9 mouse cellular contexts compared by ENCODE assay signal in the genomic region with DNA sequence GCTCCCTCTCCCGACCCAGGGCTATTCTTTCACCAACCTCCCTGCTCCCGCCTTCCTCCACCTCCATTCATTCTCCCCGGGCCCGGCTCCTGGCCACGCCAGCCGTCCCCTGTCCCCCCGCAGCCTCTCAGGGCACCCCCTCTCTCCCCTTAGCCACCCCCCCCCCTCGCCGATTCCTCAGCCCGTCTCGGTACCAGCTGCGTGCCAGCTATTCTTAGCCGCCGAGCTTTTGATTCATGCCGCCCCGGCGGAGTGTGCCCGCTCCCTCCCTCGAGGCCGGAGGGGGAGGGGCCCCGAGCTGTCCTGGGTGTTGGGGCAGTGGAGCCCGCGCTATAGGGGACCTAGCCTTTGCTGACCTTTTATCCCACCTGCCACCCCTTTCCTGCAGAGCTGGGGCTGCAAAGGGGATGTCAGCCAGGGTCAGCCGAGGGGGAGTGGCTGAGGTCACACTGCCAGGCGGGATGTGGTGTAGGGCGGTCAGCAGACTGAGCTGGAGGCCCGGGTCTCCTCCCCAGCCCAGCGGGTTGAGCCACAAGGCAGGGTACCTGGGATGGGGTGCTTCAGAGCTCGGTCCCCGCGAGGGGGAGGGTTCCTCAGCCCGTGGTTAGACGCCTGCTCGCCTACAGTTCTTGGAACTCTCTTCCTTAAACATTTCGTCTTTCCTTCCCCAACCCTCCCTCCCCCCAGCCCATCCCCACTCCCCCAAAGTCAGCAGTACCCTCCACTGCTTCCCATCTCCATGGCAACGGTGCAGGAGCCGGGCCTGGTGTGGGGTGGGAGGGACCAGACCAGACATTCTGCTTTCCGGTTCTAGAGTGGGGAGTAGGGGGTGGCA. TPM values are rescaled to one million over a fixed set of nuclear protein-coding genes. Genes with fewer than 3 reads are reported as not detected.
DNase-seq lines count a peak whose midpoint lies in the region; ATAC-seq lines count a peak whose summit lies in the region.
"Had no signal": no experiment of that assay in that cellular context is flagged by ENCODE, and none has a peak within 500 bp of the region (broad histone marks: within the 10 kb centered on the region; RNA-seq: fewer than 3 reads in every experiment).

No protein-coding gene starts in this region.

- DNase-seq in adrenal gland, adult (ENCODE audit: inconsistent age in 2 of 2, low spot score in 1 of 2): peak; percentile 63 to 77
- no peak for DNase-seq in adrenal gland, postnatal 4 days (ENCODE audit: low spot score in 2 of 2)
- DNase-seq in T-cell, adult 2 months (ENCODE audit: low spot score): peak; percentile 6
- DNase-seq in embryonic facial prominence, embryonic 14.5 days (ENCODE audit: low spot score): no peak
- peak; percentile 59 for DNase-seq in hindbrain, embryonic 10.5 days (ENCODE audit: low spot score)
- peak; percentile 60 to 82 for DNase-seq in left cerebral cortex, adult 8-10 months (ENCODE audit: low spot score in 2 of 2)
- peak; percentile 94 for DNase-seq in midbrain, embryonic 11.5 days (ENCODE audit: low spot score, missing footprints)

- peak overlapping the region; percentile 53 for H3K4me3 ChIP-seq in embryonic facial prominence, embryonic 14.5 days (ENCODE audit: low read depth, low read length)
- H3K4me3 ChIP-seq in hindbrain, embryonic 10.5 days: peak overlapping the region; percentile 64
- peak overlapping the region; percentile 50 for H3K4me3 ChIP-seq in midbrain, embryonic 11.5 days (ENCODE audit: low read depth, low read length)
- peak overlapping the region; percentile 42 for H3K4me3 ChIP-seq in stomach, embryonic 14.5 days (ENCODE audit: low read depth, low read length)

- 0 out of 2 replicates have a peak, but pooled peaks cover 12% of the 10 kb centered on the region for H3K36me3 ChIP-seq in embryonic facial prominence, embryonic 14.5 days (ENCODE audit: control insufficient read depth, insufficient read depth, low read length)
- 0 out of 2 replicates have a peak, but pooled peaks cover 12% of the 10 kb centered on the region for H3K36me3 ChIP-seq in hindbrain, embryonic 10.5 days
- 0 out of 2 replicates have a peak, but pooled peaks cover 2% of the 10 kb centered on the region for H3K36me3 ChIP-seq in midbrain, embryonic 11.5 days (ENCODE audit: control insufficient read depth, insufficient read depth, low read length)
- no peaks in the 10 kb centered on the region; the same call in 1 of the 2 replicates for H3K36me3 ChIP-seq in stomach, embryonic 14.5 days (ENCODE audit: control insufficient read depth, insufficient read depth, low read length)

- 1% methylated on average over 22 of the region's 38 CpGs for WGBS in embryonic facial prominence, embryonic 14.5 days
- under 1% methylated on average over 38 of the region's 38 CpGs for whole genome bisulfite sequencing in hindbrain, embryonic 10.5 days
- WGBS in midbrain, embryonic 11.5 days: 1% methylated on average over 31 of the region's 38 CpGs
- 3% methylated on average over 36 of the region's 38 CpGs for WGBS in stomach, embryonic 14.5 days

- peaks cover 15% of the 10 kb centered on the region for H3K4me1 ChIP-seq in embryonic facial prominence, embryonic 14.5 days (ENCODE audit: control insufficient read depth, insufficient read depth, low read length)
- H3K4me1 ChIP-seq in hindbrain, embryonic 10.5 days (replicated peaks): peaks cover 40% of the 10 kb centered on the region
- peaks cover 16% of the 10 kb centered on the region for H3K4me1 ChIP-seq in midbrain, embryonic 11.5 days (ENCODE audit: control insufficient read depth, insufficient read depth, low read length)
- peaks cover 18% of the 10 kb centered on the region for H3K4me1 ChIP-seq in stomach, embryonic 14.5 days (ENCODE audit: control insufficient read depth, insufficient read depth, low read length)

- peak overlapping the region; percentile 95 for H3K4me2 ChIP-seq in embryonic facial prominence, embryonic 14.5 days (ENCODE audit: low read depth, low read length)
- peak overlapping the region; percentile 98 for H3K4me2 ChIP-seq in midbrain, embryonic 11.5 days
- peak overlapping the region; percentile 96 for H3K4me2 ChIP-seq in stomach, embryonic 14.5 days (replicated peaks; ENCODE audit: low read depth, low read length)

- H3K9me3 ChIP-seq in embryonic facial prominence, embryonic 14.5 days (ENCODE audit: control insufficient read depth, low read length): no peaks in the 10 kb centered on the region
- no peaks in the 10 kb centered on the region for H3K9me3 ChIP-seq in hindbrain, embryonic 10.5 days
- H3K9me3 ChIP-seq in midbrain, embryonic 11.5 days (ENCODE audit: control insufficient read depth, low read length): no peaks in the 10 kb centered on the region
- no peaks in the 10 kb centered on the region for H3K9me3 ChIP-seq in stomach, embryonic 14.5 days (ENCODE audit: control insufficient read depth, low read depth, low read length)

- H3K27ac ChIP-seq in embryonic facial prominence, embryonic 14.5 days (replicated peaks; ENCODE audit: low read depth, low read length): no peak overlapping the region
- peak overlapping the region; percentile 88 for H3K27ac ChIP-seq in hindbrain, embryonic 10.5 days
- peak overlapping the region; percentile 20; the same call in 1 of the 2 replicates for H3K27ac ChIP-seq in midbrain, embryonic 11.5 days (ENCODE audit: low read depth, low read length)
- H3K27ac ChIP-seq in stomach, embryonic 14.5 days (ENCODE audit: low read length): no peak overlapping the region

- H3K9ac ChIP-seq in embryonic facial prominence, embryonic 14.5 days (ENCODE audit: low read depth, low read length): peak overlapping the region; percentile 66
- peak overlapping the region; percentile 64 for H3K9ac ChIP-seq in midbrain, embryonic 11.5 days (ENCODE audit: low read length)
- peak overlapping the region; percentile 43 for H3K9ac ChIP-seq in stomach, embryonic 14.5 days (replicated peaks; ENCODE audit: low read depth, low read length)

- ATAC-seq in embryonic facial prominence, embryonic 14.5 days (ENCODE audit: low read depth): no peak
- ATAC-seq in midbrain, embryonic 11.5 days (ENCODE audit: low FRiP score): peak; percentile 67
- 0 out of 2 replicates have a peak, but pooled peaks have one; percentile 3 for ATAC-seq in stomach, embryonic 14.5 days (ENCODE audit: insufficient number of reproducible peaks, insufficient read depth, low FRiP score, low read depth)

- H3K27me3 ChIP-seq in embryonic facial prominence, embryonic 14.5 days (replicated peaks; ENCODE audit: control insufficient read depth, insufficient read depth, low read length): no peaks in the 10 kb centered on the region; the same call in 1 of the 2 replicates
- H3K27me3 ChIP-seq in hindbrain, embryonic 10.5 days (ENCODE audit: insufficient read depth, poor library complexity, severe bottlenecking): peaks cover 80% of the 10 kb centered on the region
- H3K27me3 ChIP-seq in midbrain, embryonic 11.5 days (ENCODE audit: control insufficient read depth, insufficient read depth, low read length): peaks cover 12% of the 10 kb centered on the region
- no peaks in the 10 kb centered on the region for H3K27me3 ChIP-seq in stomach, embryonic 14.5 days (ENCODE audit: control insufficient read depth, insufficient read depth, low read length)

RNA-seq across cellular contexts. Expression of a gene that starts 1.0 kb away (rescaled TPM):
- 10 to 100 TPM; 12.0 to 16.9 TPM for total RNA-seq in adrenal gland, postnatal 4 days (2021)
- polyA plus RNA-seq in embryonic facial prominence, embryonic 14.5 days (2014; fragmentation: Nextera tagmentation; extraction: Ambion mirVana): 3.6 and 3.7 TPM in 2 replicates
- polyA plus RNA-seq in hindbrain, embryonic 10.5 days (2016; fragmentation: Nextera tagmentation; extraction: Ambion mirVana): 1.2 and 4.6 TPM in 2 replicates
- 100 to 1,000 TPM; 509 to 568 (median 540) TPM for total RNA-seq in left cerebral cortex, adult 8-10 months (2022)
- polyA plus RNA-seq in midbrain, embryonic 11.5 days (2014; fragmentation: Nextera tagmentation; extraction: Ambion mirVana): 3.4 TPM in 2 replicates
- 4.2 and 4.5 TPM in 2 replicates for polyA plus RNA-seq in stomach, embryonic 14.5 days (2014; fragmentation: Nextera tagmentation; extraction: Ambion mirVana)

RNA-seq across cellular contexts. Expression of a gene that starts 4.4 kb away (rescaled TPM):
- total RNA-seq in adrenal gland, postnatal 4 days (2021): 1 to 10 TPM; 6.0 to 7.1 TPM
- polyA plus RNA-seq in embryonic facial prominence, embryonic 14.5 days (2014; fragmentation: Nextera tagmentation; extraction: Ambion mirVana): 27.3 and 34.6 TPM in 2 replicates
- polyA plus RNA-seq in hindbrain, embryonic 10.5 days (2016; fragmentation: Nextera tagmentation; extraction: Ambion mirVana): 1.8 and 2.1 TPM in 2 replicates
- total RNA-seq in left cerebral cortex, adult 8-10 months (2022): 1 to 10 TPM; 2.6 to 3.7 (median 3.1) TPM
- polyA plus RNA-seq in midbrain, embryonic 11.5 days (2014; fragmentation: Nextera tagmentation; extraction: Ambion mirVana): 2.2 and 3.4 TPM in 2 replicates
- 4.2 and 4.9 TPM in 2 replicates for polyA plus RNA-seq in stomach, embryonic 14.5 days (2014; fragmentation: Nextera tagmentation; extraction: Ambion mirVana)

RNA-seq across cellular contexts. Expression of a gene that starts 49.8 kb away (rescaled TPM):
- not detected for total RNA-seq in adrenal gland, postnatal 4 days (2021)
- polyA plus RNA-seq in embryonic facial prominence, embryonic 14.5 days (2014; fragmentation: Nextera tagmentation; extraction: Ambion mirVana): not detected in 2 replicates
- not detected in 2 replicates for polyA plus RNA-seq in hindbrain, embryonic 10.5 days (2016; fragmentation: Nextera tagmentation; extraction: Ambion mirVana)
- total RNA-seq in left cerebral cortex, adult 8-10 months (2022): not detected
- not detected in 2 replicates for polyA plus RNA-seq in midbrain, embryonic 11.5 days (2014; fragmentation: Nextera tagmentation; extraction: Ambion mirVana)
- not detected in 2 replicates for polyA plus RNA-seq in stomach, embryonic 14.5 days (2014; fragmentation: Nextera tagmentation; extraction: Ambion mirVana)

RNA-seq across cellular contexts. Expression of a gene that starts 53.9 kb away (rescaled TPM):
- total RNA-seq in adrenal gland, postnatal 4 days (2021): not detected
- polyA plus RNA-seq in embryonic facial prominence, embryonic 14.5 days (2014; fragmentation: Nextera tagmentation; extraction: Ambion mirVana): 0.92 and 0.96 TPM in 2 replicates
- polyA plus RNA-seq in hindbrain, embryonic 10.5 days (2016; fragmentation: Nextera tagmentation; extraction: Ambion mirVana): 0.09 and 0.12 TPM in 2 replicates
- total RNA-seq in left cerebral cortex, adult 8-10 months (2022): under 1 TPM in 1 of 4 experiments, not detected in 3; 0.21 TPM
- polyA plus RNA-seq in midbrain, embryonic 11.5 days (2014; fragmentation: Nextera tagmentation; extraction: Ambion mirVana): not detected in 2 replicates
- polyA plus RNA-seq in stomach, embryonic 14.5 days (2014; fragmentation: Nextera tagmentation; extraction: Ambion mirVana): 0.15 TPM in 1 of 2 replicates, not detected in the other
- polyA plus RNA-seq: gonadal fat pad, adult 2 months had no signal

Comparison
In these comparisons a context has a peak if more than half of its experiments do, and no peak if none do; other contexts are left out.
1. DNase-seq: peak in adrenal gland, adult (2 of 2), T-cell, adult 2 months (single experiment), hindbrain, embryonic 10.5 days (single experiment), left cerebral cortex, adult 8-10 months (2 of 2) and midbrain, embryonic 11.5 days (single experiment); none in adrenal gland, postnatal 4 days (0 of 2) and embryonic facial prominence, embryonic 14.5 days (single experiment).
2. H3K27ac ChIP-seq: peak in hindbrain, embryonic 10.5 days (single experiment) and midbrain, embryonic 11.5 days (single experiment); none in embryonic facial prominence, embryonic 14.5 days (single experiment) and stomach, embryonic 14.5 days (single experiment).
3. Peak in every context shown above with its lines, with median percentiles within 50 percentile points of each other: H3K4me2 ChIP-seq, H3K4me3 ChIP-seq and H3K9ac ChIP-seq.